Mouse (Mus musculus) T-cell, adult 2 months (primary cell): ENCODE measurements around the gene Slf2.
A peak's percentile ranks its signal among the peaks of the same experiment; 100 is the strongest.

ENCODE experiments used
- DNase-seq: peaks from one replicate; pipeline ENCODE4 v3.0.0; 2022; ENCODE audit warnings: low spot score

Slf2 gene

GRCm38 (mm10) chr19:45031780-45032179 is 100.8 kb downstream of the Slf2 start:
- peak; percentile 63 for DNase-seq
